Mouse (Mus musculus): ENCODE measurements around the gene Olig3.
A peak's percentile ranks its signal among the peaks of the same experiment; 100 is the strongest.
"Not testable (repeated sequence)": the region's sequence is repeated elsewhere in the genome, so short reads cannot be mapped to it uniquely, and the experiment has no call there.

Olig3 gene

DNA sequence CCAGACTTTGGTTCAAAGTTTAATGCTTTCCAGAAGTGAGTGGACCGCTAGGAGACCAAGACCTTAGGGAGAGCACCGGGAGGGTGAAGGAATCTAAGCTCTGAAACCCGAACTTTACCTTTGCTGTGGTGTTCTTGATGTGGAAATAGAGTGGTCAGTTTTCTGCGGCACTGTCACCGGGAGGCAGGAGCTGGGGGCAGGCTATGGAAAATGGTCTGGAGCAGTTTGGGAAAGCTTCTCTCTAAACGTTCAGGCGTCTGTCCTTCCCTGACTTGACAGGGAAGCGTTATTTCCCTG, 5.9 kb downstream of the Olig3 start:
- no peak for DNase-seq

DNA sequence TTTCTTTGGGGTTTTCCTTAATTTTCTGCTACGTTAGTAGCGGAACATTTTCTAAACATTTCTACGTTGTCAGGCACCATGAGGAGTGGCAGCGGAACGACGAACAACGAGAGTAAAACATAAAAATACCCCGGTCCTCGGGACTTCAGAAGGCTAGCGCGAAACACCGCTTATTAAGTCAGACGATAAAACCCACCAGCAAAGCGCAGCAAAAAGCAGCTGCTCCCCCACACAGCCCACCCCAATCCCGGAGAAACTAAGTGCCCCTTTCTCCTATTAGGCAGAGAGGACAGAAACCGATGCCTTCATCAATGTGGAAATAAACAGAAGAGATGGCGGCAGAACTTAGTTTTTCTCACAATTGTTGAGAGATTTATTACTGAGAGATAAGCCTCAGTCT, 6.5 kb downstream of the Olig3 start:
- DNase-seq = no peak

DNA sequence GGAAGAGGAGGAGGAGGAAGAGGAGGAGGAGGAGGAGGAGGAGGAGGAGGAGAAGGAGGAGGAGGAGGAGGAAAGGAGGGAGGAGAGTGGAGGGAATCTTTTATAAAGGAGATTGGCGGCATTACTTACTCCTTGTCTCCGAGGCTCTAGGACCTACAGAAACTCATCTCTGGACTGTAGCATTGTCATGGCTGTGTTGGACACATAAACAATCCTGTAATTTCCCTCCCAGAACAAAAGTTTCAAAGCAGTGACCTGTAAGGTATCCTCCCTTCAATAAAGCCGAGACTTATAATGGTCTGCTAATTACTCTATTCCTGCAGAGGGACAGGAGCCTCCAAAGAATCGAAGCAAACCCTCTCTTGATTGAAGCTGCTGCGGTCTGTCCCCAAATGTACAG, 7.0 kb downstream of the Olig3 start:
- no peak for DNase-seq

DNA sequence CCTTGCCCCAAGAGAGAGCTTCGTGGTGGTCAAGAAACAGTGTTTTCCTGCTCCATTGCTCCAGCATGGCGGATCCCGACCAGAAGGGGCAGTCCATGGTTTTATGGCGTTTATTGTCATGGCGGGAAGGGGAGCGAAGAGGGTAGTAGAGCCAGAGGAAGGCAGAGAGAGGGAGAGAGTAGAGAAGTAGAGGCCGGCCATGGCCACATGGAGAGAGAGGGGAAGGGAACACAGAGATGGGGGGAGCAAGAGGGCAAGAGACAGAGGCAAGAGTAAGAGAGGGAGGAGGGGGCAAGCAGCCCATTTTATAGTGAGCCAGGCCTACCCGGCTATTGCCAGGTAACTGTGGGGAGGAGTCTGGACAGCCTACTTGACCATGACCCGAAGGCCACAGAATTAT, 12.8 kb downstream of the Olig3 start:
- DNase-seq = no peak

DNA sequence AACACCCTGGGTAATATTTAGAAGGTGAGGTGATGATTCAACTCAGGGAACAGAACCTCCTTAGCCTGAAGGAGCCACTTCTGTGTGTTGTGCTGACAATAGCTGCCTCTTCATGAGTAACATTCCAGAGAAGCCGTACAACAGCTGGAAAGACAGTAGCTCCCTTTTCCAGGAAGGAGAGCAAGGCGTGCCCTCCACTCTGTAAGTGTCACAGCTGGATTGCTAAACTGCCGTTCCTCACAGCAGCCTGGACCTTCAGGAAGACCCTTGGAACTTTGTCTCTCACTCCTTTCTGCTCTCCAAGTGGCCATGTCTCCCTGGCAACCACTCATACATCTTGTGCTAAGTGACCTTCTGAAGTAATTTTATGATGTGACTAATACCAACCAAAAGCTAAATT, 13.8 kb downstream of the Olig3 start:
- no peak for DNase-seq

DNA sequence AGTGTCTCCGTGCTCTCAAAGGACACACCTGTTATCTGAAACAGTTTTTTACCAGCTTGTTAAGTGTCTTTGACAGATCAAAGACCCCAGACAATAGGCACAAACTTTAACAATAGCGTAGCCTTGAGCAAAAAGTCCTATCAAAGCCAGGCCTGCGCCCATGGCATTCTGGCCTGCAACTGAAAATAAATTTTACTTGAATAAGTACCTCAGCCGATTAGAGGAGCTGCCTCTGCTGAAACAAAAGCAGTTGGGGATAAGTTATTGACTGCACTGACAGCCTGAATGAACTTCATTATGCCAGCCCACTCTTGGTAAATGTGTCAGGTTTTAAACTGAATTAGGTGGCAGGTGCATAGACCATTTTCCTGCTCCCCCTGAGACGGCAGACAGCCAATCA, 15.9 kb downstream of the Olig3 start:
- no peak for DNase-seq

DNA sequence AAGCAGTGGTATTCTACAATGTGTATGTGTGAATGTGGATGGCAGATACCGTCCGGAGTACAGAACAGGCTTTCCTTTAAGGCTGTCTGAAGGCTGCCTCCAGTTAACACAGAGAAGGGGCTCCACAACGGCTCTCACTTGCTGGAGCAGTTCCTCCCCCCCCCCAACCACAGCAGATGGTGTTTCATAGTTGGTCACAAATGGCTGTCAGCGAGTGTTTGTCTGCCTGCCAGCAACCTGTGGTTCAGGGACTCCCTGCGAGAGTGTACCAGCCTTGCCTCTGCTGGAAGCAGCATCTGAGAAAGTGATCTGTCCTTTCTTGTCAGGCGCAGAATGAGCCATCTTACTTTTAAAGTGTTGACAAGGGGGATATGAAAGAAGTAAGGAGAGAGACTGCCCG, 17.5 kb downstream of the Olig3 start:
- peak; percentile 89 for DNase-seq

DNA sequence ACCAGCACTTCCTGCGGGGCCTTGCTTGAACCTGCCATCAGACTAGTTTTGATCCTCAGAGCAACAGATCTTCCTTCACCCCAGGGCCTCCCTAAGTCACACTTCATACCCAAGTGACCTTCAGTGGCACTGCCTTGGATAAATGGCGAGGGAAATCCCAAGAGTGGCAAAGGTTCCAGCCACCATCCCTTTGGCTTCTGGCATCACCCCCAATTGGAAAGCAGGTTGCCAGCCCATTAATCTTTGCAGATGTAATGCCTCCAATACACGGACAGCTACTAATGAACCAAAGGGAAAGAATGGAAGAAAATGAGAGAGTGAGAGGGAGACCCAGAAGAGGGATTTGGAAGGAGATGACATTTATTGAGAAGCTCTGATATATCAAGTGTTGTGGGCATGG, 18.0 kb downstream of the Olig3 start:
- no peak for DNase-seq

DNA sequence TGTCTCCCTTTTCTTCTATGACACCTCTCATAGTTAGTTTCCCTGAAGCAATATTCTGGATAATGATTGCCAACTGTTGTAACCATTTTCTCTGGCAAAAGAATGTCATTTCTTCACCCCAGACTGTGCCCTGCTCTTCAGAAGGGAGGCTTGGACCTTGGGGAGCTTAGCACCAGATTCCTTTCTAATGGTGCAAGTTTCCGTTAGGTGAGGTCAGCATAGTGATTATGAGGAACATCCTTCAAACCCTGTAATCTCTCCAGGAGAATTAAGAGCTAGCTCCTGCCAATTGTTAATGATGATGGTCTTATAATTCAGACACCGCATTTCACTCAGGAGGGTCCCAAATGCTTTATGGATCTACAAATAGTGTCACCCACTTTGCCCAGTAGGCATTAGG, 19.5 kb downstream of the Olig3 start:
- DNase-seq = no peak

DNA sequence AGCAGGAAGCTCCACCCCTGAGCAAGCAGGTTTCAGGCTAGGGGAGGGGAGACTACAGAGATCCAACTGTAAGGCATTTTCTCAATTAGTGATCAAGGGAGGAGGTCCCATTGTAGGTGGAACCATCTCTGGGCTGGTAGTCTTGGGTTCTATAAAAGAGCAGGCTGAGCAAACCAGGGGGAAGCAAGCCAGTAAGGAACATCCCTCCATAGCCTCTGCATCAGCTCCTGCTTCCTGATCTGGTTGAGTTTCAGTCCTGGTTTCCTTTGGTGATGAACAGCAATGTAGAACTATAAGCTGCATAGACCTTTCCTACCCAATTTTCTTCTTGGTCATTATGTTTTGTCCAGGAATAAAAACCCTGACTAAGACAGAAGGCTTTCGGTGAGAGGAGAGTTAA, 24.6 kb downstream of the Olig3 start:
- DNase-seq = not testable (repeated sequence)

DNA sequence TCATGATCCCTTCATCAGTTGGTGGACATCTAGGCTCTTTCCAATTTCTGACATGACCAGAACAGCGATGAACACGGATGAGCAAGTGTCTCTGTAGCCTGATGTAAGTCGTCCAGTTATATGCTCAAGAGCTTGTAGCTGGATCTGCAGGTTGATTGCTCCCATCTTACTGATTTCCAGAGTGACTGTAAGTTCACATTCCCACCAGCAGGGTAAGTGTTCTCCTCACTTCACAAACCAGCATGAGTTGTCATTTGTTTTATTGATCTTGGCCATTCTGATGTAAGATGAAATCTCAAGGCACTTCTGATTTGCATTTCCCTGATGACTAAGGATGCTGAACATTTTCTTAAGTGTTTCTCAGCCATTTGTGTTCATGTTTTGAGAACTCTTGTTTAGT, 27.8 kb downstream of the Olig3 start:
- no peak for DNase-seq

DNA sequence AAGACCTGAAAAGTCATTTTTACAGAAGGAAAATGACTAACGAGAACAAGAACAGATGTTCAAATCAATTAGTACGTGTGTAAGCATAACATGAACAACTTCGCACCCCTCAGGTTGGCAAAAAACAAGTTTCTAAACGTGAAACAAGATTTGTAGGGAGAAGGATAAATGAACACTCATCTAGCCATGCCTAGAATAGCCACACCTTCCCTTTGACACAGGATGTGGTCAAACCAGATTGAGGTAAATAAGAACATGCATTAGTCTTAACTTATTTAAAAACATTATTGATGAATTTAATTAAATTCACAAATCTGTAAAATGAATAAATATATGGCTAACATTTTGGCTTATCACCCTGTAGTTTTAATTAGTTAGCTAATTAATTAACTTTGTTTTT, 35.5 kb downstream of the Olig3 start:
- DNase-seq = no peak

DNA sequence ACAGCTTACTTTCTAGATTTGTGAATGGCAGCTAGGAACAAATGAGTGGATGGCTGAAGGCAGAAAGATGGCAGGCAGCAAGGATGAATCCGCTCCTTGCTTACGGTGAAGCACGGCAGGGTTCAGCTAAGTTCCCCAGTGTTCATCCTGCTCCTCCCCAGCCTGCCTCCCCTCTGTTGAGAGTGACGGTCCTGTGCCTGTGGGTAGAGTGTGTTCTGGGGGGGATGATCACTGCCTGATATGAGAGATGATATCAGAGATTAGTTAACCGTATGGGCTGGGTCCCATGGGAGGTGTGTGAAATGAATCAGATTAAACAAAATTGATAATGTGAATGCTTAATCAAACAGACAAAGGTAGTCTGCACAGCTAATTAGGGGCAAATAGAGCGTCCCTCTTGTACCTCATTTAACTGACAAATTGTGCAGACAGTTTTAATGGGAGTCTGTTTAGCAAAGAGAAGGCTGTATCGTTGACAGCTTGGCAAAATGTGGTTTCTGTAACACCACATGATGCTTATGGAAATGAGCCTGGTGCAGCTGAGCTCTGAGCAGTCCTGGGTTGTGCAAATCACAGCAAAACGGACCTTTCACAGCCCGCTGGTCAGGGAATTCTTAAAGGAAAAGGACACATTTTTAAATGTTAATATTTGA, 40.3 kb downstream of the Olig3 start:
- DNase-seq = no peak

DNA sequence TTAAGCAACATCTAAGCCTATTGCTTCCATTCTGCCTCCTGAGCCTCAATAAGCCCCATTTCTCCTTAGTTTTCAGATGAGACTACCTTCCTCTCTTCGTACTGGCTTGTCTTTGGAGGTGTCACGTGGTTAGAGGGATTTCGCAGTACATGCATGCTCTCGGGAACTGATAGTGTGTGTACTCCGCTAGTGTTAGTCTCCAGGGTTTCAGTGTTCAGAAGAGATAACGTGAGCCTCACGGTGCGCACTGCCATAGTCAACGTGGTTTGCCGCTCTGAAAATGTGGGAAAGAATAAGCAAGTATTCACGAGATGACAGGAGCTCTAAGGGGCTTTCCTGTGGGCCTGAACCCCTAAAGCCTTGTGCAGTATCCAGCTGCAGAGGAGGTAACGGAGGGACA, 41.1 kb downstream of the Olig3 start:
- no peak for DNase-seq

DNA sequence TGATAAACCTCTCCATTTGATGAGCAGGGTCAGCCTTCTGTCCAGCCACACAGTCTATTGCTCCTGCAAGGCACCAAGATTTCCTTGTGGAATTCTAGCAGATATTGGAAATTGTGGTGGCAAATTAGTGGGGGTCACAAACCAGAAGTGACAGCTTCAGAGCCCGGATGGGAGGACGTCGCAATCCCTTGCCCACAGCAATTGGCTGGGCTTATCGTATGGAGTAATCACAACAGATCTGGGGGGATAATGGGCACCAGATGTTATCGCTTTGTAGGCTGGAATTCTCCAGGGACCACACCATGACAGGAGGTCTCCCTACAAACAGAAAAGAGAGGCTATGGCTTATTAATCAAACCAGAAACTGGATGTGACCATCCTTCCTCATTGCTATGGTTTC, 44.8 kb downstream of the Olig3 start:
- DNase-seq = no peak

DNA sequence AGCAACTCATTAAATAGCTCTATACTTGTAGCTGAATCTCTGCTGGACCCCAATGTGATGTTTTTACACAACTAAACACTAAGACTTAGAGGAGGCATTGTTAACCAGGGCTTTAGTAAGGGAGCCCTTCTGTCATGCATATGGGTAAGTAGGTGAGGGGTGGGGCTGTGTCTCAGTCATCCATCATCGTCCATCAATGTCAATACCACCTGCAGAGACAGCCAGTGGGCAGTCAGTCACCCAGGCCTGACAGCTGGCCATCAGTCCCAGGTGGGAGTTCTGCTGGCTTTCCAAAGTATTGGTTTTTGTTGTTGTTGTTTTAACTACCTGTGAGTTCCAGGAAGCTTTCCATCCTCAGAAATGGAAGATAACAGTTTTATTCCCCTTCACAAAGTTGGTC, 48.1 kb downstream of the Olig3 start:
- DNase-seq = no peak

DNA sequence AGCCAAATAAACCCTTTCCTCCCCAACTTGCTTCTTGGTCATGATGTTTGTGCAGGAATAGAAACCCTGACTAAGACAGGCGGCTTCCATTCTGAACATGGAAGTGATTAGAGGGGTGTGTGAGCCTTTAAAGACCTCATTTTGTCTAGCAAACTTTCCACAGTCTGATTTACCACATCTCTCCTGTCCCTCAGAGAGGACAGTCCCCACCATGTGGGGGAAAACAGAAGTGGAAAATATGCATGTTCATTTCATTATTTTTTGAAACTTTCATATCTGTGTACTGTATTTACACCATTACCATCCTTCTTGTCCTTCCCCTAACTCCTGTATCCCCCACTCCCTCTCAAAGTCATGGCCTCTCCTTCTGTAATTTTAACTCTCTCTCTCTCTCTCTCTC, 49.6 kb downstream of the Olig3 start:
- no peak for DNase-seq

DNA sequence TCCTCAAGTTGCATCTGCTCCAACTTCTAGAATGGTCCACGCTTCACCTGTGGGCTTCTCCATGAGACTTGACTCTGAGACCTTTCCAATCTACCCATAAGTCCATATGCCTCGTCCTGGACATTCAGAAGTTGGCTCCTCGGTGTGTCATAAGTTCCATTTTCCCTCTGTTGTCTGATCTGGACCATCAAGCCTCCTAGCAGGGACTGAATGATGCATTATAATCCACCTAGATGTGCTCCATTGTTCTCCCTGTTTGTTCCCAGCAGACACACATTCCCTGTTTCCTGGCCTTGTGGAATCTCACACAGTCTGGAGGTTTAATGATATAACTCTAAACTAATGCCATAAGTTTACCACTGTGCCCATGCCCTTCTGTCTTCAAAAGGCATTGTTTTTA, 50.8 kb downstream of the Olig3 start:
- no peak for DNase-seq

Data from cerebellum, postnatal 36 days (tissue).